Mouse (Mus musculus) gastrocnemius, postnatal 36 days (tissue): Measurements from ENCODE around the gene Fntb. TPM values are rescaled to one million over a fixed set of nuclear protein-coding genes. Genes with fewer than 3 reads are reported as not detected.

Source experiments
- DNase-seq, 2 experiments: peaks; one replicate each; pipeline ENCODE4 v3.0.0; 2022
- intact Hi-C: fragments of 180-260 bp; cut with DNase I; formaldehyde crosslinking; loops from one replicate; pipeline ENCODE4 v1.15.1; 2025
- total RNA-seq, 2 experiments: library from RNA; stranded (reverse); gene quantifications; 2 replicates each; pipeline ENCODE4 v1.2.3; 2021

Fntb gene
- total RNA-seq, 2 experiments from 2014 or later: 12.2 to 16.1 TPM

- no peak for DNase-seq
- intact Hi-C loops: no loop called here
Measured at GRCm38 (mm10) chr12:76910258-76910940, 145.0 kb downstream of the Fntb start.

- no peak for DNase-seq
- intact Hi-C loops: no loop called here
Measured at GRCm38 (mm10) chr12:76911171-76911726, 145.9 kb downstream of the Fntb start.

- intact Hi-C loops: no loop called here
- DNase-seq: no peak
Measured at GRCm38 (mm10) chr12:76912193-76912592, 146.8 kb downstream of the Fntb start.

- intact Hi-C loops: no loop called here
- no peak for DNase-seq
Measured at GRCm38 (mm10) chr12:76916163-76916562, 150.8 kb downstream of the Fntb start.

GRCm38 (mm10) chr12:76918113-76918512 lies 152.7 kb downstream of the Fntb start:
- intact Hi-C loops: no loop called here
- DNase-seq: no peak

GRCm38 (mm10) chr12:76918855-76919254 lies 153.5 kb downstream of the Fntb start:
- intact Hi-C loops: no loop called here
- DNase-seq: no peak

GRCm38 (mm10) chr12:76920398-76920797 lies 155.0 kb downstream of the Fntb start:
- no peak for DNase-seq
- intact Hi-C loops: no loop called here

DNA sequence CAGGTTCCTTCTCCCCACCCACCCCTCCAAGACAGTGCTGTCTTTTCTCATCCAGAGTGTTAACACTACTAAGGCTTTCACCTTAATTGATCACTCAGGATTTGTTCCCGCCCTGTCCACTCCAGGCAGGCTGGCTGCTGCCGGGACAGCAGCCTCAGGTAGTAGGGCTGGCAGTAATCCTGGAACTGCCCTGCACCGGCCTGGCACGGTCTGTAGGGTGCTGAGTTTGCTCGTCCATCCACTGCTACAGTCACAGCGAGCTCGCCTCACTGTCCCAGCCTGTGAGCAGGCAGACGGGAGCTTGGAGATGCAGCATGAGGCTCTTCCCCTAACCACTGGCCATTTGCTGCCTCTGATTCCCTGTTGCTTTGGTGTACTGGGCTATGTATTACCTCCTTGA lies 155.6 kb downstream of the Fntb start:
- intact Hi-C loops: no loop called here
- DNase-seq: no peak

DNA sequence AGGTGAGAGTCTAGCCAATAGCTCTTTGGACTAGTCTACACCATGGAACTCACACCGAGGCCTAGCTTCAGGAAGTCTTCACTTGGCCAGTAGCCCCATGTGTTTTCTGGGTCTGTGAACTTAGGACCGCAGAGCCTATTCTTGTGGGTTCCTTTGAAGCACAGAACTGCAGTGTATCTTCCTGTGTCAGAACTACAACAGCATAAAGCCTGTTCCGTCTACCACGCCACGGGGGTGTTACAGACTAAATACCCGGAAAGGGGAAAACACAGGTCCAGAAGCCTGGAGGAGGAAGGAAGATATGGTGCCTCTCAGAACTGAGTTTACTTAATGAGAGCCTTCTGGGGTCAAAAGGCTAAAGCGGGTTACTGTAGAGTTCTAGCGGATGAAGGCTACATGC lies 157.7 kb downstream of the Fntb start:
- intact Hi-C loops: no loop called here
- DNase-seq: no peak

DNA sequence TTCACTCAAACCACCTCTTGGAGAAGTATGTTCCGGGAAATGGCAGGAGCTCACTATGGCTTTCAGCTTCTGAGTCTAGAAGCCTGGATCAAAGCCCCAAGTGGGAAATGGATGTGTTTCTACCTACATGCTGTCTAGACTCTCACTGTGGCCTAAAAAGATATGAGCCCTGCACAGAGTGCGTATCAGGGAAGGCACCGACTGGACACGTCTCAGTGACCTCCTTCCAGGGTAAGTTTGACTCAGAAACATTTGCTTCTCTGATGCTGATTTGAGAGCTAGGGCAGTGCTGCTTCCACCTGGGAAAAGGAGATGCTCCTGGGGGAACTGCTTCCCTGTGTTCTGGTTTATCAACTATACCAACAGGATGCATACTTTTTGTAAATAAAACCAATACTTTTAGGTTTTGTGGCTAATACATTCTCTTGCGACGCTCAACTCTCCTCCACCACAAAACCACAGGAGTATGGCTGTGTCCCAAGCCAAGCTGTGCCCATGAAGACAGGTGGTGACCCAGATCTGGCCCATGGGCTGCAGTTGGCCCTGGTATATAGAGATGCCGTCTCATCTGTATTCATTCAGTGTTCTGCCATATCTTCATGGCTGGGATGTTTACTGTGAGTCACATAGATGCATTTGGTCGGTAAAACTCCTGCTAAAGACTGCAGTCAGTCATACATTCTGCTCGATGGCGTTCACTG lies 159.7 kb downstream of the Fntb start:
- intact Hi-C loops: no loop called here
- DNase-seq: no peak

DNA sequence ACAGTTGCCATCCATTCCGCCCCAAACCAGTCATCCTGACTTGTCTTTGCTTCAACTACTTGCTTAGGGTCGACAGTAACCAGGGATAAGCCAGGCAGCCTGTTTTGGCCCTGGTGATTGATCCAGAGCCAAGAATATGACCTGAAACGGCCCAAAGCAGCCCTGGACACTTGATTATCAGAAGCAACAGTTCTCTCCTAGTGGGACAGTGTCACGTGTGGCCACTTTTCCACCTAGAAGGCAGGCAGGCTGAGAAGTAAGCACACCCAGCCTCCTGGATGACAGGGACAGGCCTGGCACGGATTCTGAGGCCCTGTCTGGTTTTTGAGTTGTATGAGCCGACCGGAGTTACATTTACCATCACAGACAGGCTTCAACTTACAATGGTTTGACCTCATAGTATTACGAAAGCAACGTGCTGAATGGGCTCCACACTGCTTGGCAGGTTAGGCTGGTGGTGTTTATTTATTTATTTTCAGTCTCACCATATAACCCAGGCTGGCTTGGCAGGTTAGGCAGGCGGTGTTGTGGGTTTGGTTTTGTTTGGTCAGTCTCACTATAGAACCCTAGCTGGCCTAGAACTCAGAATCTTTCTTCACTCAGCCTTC lies 161.1 kb downstream of the Fntb start:
- intact Hi-C loops: no loop called here
- DNase-seq: no peak

DNA sequence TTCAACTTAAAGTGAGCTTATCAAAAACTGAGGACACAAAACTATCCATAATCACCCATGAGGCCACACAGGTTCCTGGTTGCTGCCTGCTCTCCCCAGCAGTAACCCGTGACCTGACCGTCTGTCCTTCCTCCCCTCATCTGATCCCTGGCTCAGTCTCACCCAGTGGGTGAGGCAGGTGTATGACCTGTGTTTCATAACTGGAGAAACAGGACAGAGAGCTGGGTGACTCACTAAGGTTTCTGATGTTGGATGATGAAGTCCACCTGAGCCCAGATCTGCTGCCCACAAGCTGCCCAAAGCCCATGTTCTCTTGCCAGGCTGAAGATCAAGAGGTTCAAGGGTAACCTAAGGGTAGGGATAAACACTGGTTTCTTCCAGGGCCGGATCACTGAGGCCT lies 161.6 kb downstream of the Fntb start:
- DNase-seq: no peak
- intact Hi-C loops: no loop called here

DNA sequence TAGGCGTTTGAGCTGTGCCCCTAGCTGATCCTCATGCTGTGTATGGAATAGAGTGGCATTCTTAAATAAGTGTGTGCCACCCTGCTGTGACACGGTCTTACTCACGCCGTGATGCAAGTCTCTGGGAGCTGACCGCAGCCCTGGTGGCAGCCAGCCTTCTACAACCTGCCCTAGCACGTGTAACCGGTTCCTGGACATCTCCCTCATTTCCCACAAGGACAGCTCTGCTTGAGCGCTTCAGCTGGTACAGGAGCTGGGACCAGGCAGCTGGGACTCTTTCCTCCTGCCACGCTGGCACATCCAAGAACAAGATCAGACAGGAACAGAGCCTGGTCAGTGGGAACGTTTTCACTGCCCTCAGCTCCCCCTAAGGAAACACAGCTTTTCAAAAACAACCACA lies 162.2 kb downstream of the Fntb start:
- no peak for DNase-seq
- intact Hi-C loops: no loop called here

GRCm38 (mm10) chr12:76930177-76930576 lies 164.8 kb downstream of the Fntb start:
- no peak for DNase-seq
- intact Hi-C loops: no loop called here

GRCm38 (mm10) chr12:76931739-76932687 lies 166.6 kb downstream of the Fntb start:
- intact Hi-C loops: no loop called here
- DNase-seq: no peak

DNA sequence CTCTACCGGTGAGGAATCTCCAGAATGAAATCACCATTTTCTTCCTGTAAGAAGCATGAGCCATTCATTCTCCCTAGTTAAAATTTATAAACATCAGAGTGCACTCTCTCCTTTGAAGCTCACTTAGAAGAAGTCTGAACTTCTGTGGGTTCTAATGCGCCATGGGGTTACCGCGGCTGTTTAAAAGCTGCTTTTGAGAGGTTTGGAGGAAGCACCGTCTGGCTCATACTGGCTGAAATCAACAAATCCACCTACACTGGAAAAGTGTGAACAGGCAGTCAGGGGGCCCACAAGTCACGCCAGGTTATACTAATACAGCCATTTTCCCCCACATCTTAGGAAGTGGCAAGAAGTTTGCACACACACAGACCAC lies 167.3 kb downstream of the Fntb start:
- intact Hi-C loops: no loop called here
- DNase-seq: no peak

DNA sequence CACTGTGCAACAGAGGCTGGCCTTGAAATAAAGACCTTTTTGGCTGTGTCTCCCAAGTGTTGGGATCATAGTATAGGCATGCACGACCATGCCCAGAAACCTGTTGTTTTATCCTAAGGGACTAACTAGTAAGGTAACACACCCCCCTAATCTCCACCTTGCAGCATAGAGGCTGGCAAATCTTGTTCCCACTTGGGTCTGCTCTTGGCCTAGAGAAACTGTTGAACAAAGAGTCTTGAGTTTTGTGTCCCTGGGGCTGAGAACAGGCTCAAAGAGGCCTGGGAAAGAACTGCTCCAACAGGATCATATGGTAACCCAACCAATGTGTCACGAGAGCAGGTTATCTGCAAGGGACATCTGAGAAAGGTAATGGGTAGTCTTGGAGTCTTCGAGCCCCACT lies 169.0 kb downstream of the Fntb start:
- intact Hi-C loops: no loop called here
- DNase-seq: no peak

DNA sequence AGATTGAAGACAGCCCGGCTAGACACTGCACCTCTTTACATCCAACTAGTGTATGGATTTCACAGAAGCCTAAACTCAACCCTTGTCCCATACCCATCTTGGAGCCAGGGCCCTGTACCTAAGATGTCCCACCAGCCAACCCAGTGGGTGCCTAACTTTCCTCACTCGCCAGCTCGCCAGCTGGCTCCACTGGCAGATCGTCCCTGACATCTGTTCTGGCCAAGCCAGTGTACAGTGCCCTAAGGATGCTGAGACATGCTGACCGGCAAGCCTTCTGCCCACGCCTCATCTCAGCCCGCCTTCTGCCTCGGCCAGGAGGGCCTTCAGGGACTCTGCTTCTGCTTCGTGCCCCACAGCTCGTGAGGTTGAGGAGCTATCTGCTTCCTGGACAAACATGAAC lies 170.8 kb downstream of the Fntb start:
- DNase-seq: no peak
- intact Hi-C loops: no loop called here

- DNase-seq: no peak
Measured at GRCm38 (mm10) chr12:76938013-76938412, 172.6 kb downstream of the Fntb start.

DNA sequence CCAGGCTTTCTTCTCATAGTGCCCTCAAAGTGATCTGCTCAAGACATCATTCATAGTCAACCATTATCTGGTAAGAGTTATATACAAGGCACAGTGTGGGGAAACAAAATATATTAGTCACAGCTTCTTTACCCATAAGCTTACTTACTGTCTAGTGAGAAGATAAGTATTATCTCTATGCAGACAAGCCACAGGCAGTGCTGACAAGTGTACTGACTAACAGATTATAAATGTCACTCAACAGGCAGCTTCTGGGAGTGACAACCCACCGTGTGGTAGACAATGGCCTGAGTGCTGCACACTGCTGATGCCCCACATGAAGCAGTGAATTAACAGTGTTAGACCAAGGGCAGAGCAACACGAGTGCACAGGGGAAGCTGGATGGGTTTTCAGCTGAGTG lies 176.1 kb downstream of the Fntb start:
- intact Hi-C loops: no loop called here
- no peak for DNase-seq

More at GRCm38 (mm10) chr12:76938013-76938412, 172.6 kb downstream of the Fntb start:
- intact Hi-C loops: no loop called here

DNA sequence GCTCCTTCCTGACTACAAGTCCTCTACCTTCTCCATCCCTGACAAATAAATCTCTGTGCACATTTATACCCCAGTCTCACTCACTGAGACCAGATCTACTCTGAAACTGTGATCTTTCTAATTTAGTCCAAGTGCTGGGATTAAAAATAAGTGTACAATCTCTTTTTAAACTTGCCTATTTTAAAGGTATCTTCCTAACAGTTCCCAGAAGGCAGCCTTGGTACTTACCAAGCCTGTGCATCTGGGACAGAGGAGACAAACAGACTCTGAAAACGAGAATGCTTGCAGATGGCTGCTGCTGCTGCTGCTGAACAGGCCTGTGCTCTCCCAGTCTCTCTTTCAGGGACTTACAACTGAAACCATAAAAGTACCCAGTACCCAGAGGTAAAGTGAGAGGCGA lies 177.1 kb downstream of the Fntb start:
- intact Hi-C loops: no loop called here
- DNase-seq: no peak
